Mouse (Mus musculus): Measurements from ENCODE around the gene Scyl2. TPM values are rescaled to one million over a fixed set of nuclear protein-coding genes. Genes with fewer than 3 reads are reported as not detected.
A peak's percentile ranks its signal among the peaks of the same experiment; 100 is the strongest.

The Scyl2 gene
- polyA plus RNA-seq, 1 experiment from 2014 or later: 20.4 TPM

DNA sequence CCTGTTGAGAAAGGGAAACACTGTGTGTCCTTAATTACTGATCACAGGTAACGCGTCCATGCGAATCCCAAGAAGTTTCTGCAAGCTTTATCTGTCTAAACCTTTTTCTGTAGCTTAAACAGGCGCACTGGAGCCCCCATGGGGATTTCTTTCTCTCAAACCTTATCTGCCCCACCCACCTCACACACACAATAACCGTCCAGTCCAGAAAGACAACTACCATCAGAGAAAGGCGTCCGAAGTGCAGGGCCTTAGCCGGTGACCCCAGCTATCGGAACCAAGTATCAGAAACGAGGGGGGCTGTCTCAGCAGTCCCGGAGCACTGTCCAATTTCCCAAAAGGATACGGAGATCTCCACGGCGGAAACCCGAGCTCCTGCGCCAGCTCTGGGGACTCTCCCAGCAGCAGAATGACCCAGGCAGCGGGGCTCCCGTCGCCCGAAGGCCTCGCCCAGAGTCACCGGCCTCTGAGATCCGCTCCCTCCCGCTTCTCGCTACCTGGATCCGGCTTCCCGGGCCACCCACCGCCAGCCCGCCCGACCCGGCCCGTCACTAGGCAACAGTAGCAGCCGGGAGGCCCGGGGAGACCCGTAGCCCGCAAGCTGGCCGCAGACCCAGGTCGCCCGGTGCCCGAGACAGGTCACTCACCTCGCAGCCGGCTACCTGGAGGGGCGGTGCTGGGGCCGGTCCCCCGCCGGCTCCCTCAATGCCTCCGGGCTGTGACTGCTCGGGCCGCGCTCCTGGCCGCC, 520 bp downstream of the Scyl2 start:
- no peak for DNase-seq (ENCODE audit: low spot score)
- no peaks in the 10 kb centered on the region for H3K27me3 ChIP-seq (ENCODE audit: control insufficient read depth, insufficient read depth, low read length)
- H3K4me1 ChIP-seq (ENCODE audit: control insufficient read depth, insufficient read depth, low read length): peaks cover 5% of the 10 kb centered on the region; the same call in 1 of the 2 replicates
- peak; percentile 75 for ATAC-seq (ENCODE audit: insufficient number of reproducible peaks, low FRiP score, low TSS enrichment, low read depth)
- H3K4me2 ChIP-seq (ENCODE audit: low read depth, severe bottlenecking): peak overlapping the region; percentile 74
- H3K27ac ChIP-seq (replicated peaks; ENCODE audit: low read depth, low read length): no peak overlapping the region
- WGBS: 2% methylated on average over 50 of the region's 51 CpGs
- H3K9ac ChIP-seq (ENCODE audit: low read length): peak overlapping the region; percentile 81
- H3K4me3 ChIP-seq (ENCODE audit: low read depth, low read length): peak overlapping the region; percentile 99
- no peaks in the 10 kb centered on the region for H3K9me3 ChIP-seq (ENCODE audit: control insufficient read depth, low read length)
- H3K36me3 ChIP-seq (ENCODE audit: control insufficient read depth, insufficient read depth, low read length): no peaks in the 10 kb centered on the region

DNA sequence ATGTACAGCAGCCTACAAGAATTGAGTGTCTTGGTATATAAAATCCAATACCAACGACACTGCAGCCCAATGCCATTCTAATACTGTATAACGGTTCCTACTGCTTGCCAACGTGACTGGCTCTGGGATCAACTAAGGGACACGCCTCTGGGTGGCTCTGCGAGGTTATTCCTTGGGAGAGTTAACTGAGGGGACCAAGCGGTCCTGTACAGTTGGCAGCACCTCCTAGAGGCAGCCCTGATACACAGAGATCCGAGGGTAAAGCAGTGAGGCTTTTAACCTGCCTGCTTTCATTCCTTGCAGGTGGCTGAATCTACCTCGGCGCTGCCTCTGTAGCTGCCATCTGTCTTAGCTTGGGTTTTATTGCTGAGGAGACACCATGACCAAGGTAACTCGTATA, 3.1 kb downstream of the Scyl2 start:
- WGBS: 81% methylated on average over 10 of the region's 10 CpGs
- Histone ChIP-seq H3K27me3 (ENCODE audit: control insufficient read depth, insufficient read depth, low read length) (no peaks in the 10 kb centered on the region), H3K4me1 (ENCODE audit: control insufficient read depth, insufficient read depth, low read length) (peaks cover 5% of the 10 kb centered on the region; the same call in 1 of the 2 replicates)

DNA sequence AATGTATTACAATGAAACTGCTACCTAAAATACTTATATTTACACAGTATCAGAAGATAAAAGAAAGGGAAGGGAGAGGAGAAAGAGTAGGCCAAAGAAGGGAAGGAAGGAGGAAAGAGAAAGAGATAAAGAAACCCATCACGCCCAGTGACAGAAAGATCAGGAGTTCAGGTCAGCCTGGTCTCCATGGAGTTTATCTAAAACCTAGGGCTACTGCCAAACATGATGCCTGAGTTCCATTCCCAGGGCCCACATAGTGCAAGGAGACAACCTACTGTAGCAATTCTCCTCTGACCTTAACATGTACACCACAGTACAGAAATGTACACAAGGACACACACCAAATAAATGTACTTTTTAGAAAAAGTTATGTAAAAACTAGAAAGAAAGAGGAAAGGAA, 3.9 kb downstream of the Scyl2 start:
- H3K9me3 ChIP-seq (ENCODE audit: control insufficient read depth, low read length): no peaks in the 10 kb centered on the region
- ATAC-seq (ENCODE audit: insufficient number of reproducible peaks, low FRiP score, low TSS enrichment, low read depth): no peak
- H3K4me2 ChIP-seq (ENCODE audit: low read depth, severe bottlenecking): no peak overlapping the region
- peaks cover 5% of the 10 kb centered on the region; the same call in 1 of the 2 replicates for H3K4me1 ChIP-seq (ENCODE audit: control insufficient read depth, insufficient read depth, low read length)
- DNase-seq (ENCODE audit: low spot score): no peak
- no peak overlapping the region for H3K9ac ChIP-seq (ENCODE audit: low read length)
- H3K4me3 ChIP-seq (ENCODE audit: low read depth, low read length): no peak overlapping the region
- WGBS: 83% methylated on average over 1 of the region's 1 CpGs
- no peaks in the 10 kb centered on the region for H3K27me3 ChIP-seq (ENCODE audit: control insufficient read depth, insufficient read depth, low read length)
- H3K27ac ChIP-seq (replicated peaks; ENCODE audit: low read depth, low read length): no peak overlapping the region
- H3K36me3 ChIP-seq (ENCODE audit: control insufficient read depth, insufficient read depth, low read length): 0 out of 2 replicates have a peak, but pooled peaks cover 2% of the 10 kb centered on the region

More for the DNA sequence above, 3.1 kb downstream of the Scyl2 start:
- no peak overlapping the region for H3K4me3 ChIP-seq (ENCODE audit: low read depth, low read length)
- H3K27ac ChIP-seq (replicated peaks; ENCODE audit: low read depth, low read length): no peak overlapping the region
- no peak overlapping the region for H3K9ac ChIP-seq (ENCODE audit: low read length)
- no peak for DNase-seq (ENCODE audit: low spot score)
- 0 out of 2 replicates have a peak, but pooled peaks cover 2% of the 10 kb centered on the region for H3K36me3 ChIP-seq (ENCODE audit: control insufficient read depth, insufficient read depth, low read length)
- no peak overlapping the region for H3K4me2 ChIP-seq (ENCODE audit: low read depth, severe bottlenecking)
- no peaks in the 10 kb centered on the region for H3K9me3 ChIP-seq (ENCODE audit: control insufficient read depth, low read length)
- ATAC-seq (ENCODE audit: insufficient number of reproducible peaks, low FRiP score, low TSS enrichment, low read depth): no peak

- H3K36me3 ChIP-seq (ENCODE audit: control insufficient read depth, insufficient read depth, low read length): 0 out of 2 replicates have a peak, but pooled peaks cover 2% of the 10 kb centered on the region
- H3K4me2 ChIP-seq (ENCODE audit: low read depth, severe bottlenecking): no peak overlapping the region
- ATAC-seq (ENCODE audit: insufficient number of reproducible peaks, low FRiP score, low TSS enrichment, low read depth) (no peak), DNase-seq (ENCODE audit: low spot score) (no peak)
- H3K9me3 ChIP-seq (ENCODE audit: control insufficient read depth, low read length): no peaks in the 10 kb centered on the region
- 94% methylated on average over 4 of the region's 4 CpGs for WGBS
- no peaks in the 10 kb centered on the region for H3K27me3 ChIP-seq (ENCODE audit: control insufficient read depth, insufficient read depth, low read length)
- no peak overlapping the region for H3K27ac ChIP-seq (replicated peaks; ENCODE audit: low read depth, low read length)
- H3K9ac ChIP-seq (ENCODE audit: low read length): no peak overlapping the region
- peaks cover 5% of the 10 kb centered on the region; the same call in 1 of the 2 replicates for H3K4me1 ChIP-seq (ENCODE audit: control insufficient read depth, insufficient read depth, low read length)
- no peak overlapping the region for H3K4me3 ChIP-seq (ENCODE audit: low read depth, low read length)
Observed at GRCm38 (mm10) chr10:89681706-89682105, 4.4 kb downstream of the Scyl2 start.

GRCm38 (mm10) chr10:89680517-89680916, 5.6 kb downstream of the Scyl2 start:
- DNase-seq (ENCODE audit: low spot score) (no peak), ATAC-seq (ENCODE audit: insufficient number of reproducible peaks, low FRiP score, low TSS enrichment, low read depth) (no peak)
- Histone ChIP-seq H3K36me3 (ENCODE audit: control insufficient read depth, insufficient read depth, low read length) (0 out of 2 replicates have a peak, but pooled peaks cover 2% of the 10 kb centered on the region), H3K4me2 (ENCODE audit: low read depth, severe bottlenecking) (no peak overlapping the region), H3K4me1 (ENCODE audit: control insufficient read depth, insufficient read depth, low read length) (peaks cover 5% of the 10 kb centered on the region; the same call in 1 of the 2 replicates), H3K27me3 (ENCODE audit: control insufficient read depth, insufficient read depth, low read length) (no peaks in the 10 kb centered on the region), H3K9ac (ENCODE audit: low read length) (no peak overlapping the region), H3K27ac (replicated peaks; ENCODE audit: low read depth, low read length) (no peak overlapping the region), H3K9me3 (ENCODE audit: control insufficient read depth, low read length) (no peaks in the 10 kb centered on the region), H3K4me3 (ENCODE audit: low read depth, low read length) (no peak overlapping the region)
- WGBS: 86% methylated on average over 3 of the region's 3 CpGs

DNA sequence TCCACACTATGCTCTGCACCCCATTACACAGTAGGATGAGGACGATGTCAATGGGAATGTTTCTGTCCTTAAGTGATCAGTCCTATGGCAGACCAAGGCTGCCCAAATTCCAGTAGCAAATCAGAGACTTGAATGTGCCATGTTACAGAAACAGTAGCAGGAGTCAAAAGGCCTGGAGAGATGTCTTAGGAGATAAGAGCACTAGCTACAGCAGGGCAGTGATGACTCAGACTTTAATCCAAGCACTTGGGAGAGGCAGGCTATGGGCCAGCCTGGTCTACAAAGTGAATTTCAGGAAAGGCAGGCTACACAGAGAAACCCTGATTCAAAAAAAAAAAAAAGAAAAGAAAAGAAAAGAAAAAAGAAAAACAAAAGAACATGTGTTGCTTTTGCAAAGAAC, 6.6 kb downstream of the Scyl2 start:
- no peak overlapping the region for H3K4me3 ChIP-seq (ENCODE audit: low read depth, low read length)
- H3K27me3 ChIP-seq (ENCODE audit: control insufficient read depth, insufficient read depth, low read length): no peaks in the 10 kb centered on the region
- H3K4me2 ChIP-seq (ENCODE audit: low read depth, severe bottlenecking): no peak overlapping the region
- no peaks in the 10 kb centered on the region for H3K9me3 ChIP-seq (ENCODE audit: control insufficient read depth, low read length)
- no peak for ATAC-seq (ENCODE audit: insufficient number of reproducible peaks, low FRiP score, low TSS enrichment, low read depth)
- DNase-seq (ENCODE audit: low spot score): no peak
- H3K27ac ChIP-seq (replicated peaks; ENCODE audit: low read depth, low read length): no peak overlapping the region
- no peak overlapping the region for H3K9ac ChIP-seq (ENCODE audit: low read length)
- WGBS: 88% methylated on average over 1 of the region's 1 CpGs
- 0 out of 2 replicates have a peak, but pooled peaks cover 2% of the 10 kb centered on the region for H3K36me3 ChIP-seq (ENCODE audit: control insufficient read depth, insufficient read depth, low read length)
- H3K4me1 ChIP-seq (ENCODE audit: control insufficient read depth, insufficient read depth, low read length): no peaks in the 10 kb centered on the region

- 0 out of 2 replicates have a peak, but pooled peaks cover 2% of the 10 kb centered on the region for H3K36me3 ChIP-seq (ENCODE audit: control insufficient read depth, insufficient read depth, low read length)
- no peaks in the 10 kb centered on the region for H3K27me3 ChIP-seq (ENCODE audit: control insufficient read depth, insufficient read depth, low read length)
- no peak for DNase-seq (ENCODE audit: low spot score)
- no peak for ATAC-seq (ENCODE audit: insufficient number of reproducible peaks, low FRiP score, low TSS enrichment, low read depth)
- no peak overlapping the region for H3K9ac ChIP-seq (ENCODE audit: low read length)
- WGBS: 94% methylated on average over 4 of the region's 4 CpGs
- H3K27ac ChIP-seq (replicated peaks; ENCODE audit: low read depth, low read length): no peak overlapping the region
- H3K9me3 ChIP-seq (ENCODE audit: control insufficient read depth, low read length): no peaks in the 10 kb centered on the region
- H3K4me3 ChIP-seq (ENCODE audit: low read depth, low read length): no peak overlapping the region
- H3K4me2 ChIP-seq (ENCODE audit: low read depth, severe bottlenecking): no peak overlapping the region
- H3K4me1 ChIP-seq (ENCODE audit: control insufficient read depth, insufficient read depth, low read length): no peaks in the 10 kb centered on the region
Observed at GRCm38 (mm10) chr10:89678054-89678453, 8.0 kb downstream of the Scyl2 start.

GRCm38 (mm10) chr10:89676609-89677008, 9.5 kb downstream of the Scyl2 start:
- H3K4me2 ChIP-seq (ENCODE audit: low read depth, severe bottlenecking): no peak overlapping the region
- 0 out of 2 replicates have a peak, but pooled peaks cover 2% of the 10 kb centered on the region for H3K36me3 ChIP-seq (ENCODE audit: control insufficient read depth, insufficient read depth, low read length)
- WGBS: 79% methylated on average over 4 of the region's 4 CpGs
- H3K9me3 ChIP-seq (ENCODE audit: control insufficient read depth, low read length): no peaks in the 10 kb centered on the region
- DNase-seq (ENCODE audit: low spot score) (no peak), ATAC-seq (ENCODE audit: insufficient number of reproducible peaks, low FRiP score, low TSS enrichment, low read depth) (no peak)
- no peaks in the 10 kb centered on the region for H3K4me1 ChIP-seq (ENCODE audit: control insufficient read depth, insufficient read depth, low read length)
- H3K4me3 ChIP-seq (ENCODE audit: low read depth, low read length): no peak overlapping the region
- no peak overlapping the region for H3K9ac ChIP-seq (ENCODE audit: low read length)
- H3K27me3 ChIP-seq (ENCODE audit: control insufficient read depth, insufficient read depth, low read length): no peaks in the 10 kb centered on the region
- H3K27ac ChIP-seq (replicated peaks; ENCODE audit: low read depth, low read length): no peak overlapping the region

Measured in limb, embryonic 11.5 days (tissue).